Mouse (Mus musculus) right cerebral cortex, postnatal 25 days (tissue): Measurements from ENCODE around the gene Kcnj1.

ENCODE experiments used
- DNase-seq: peaks from one replicate; pipeline ENCODE4 v3.0.0; 2022

The Kcnj1 gene

GRCm38 (mm10) chr9:32400212-32400611 lies 27.9 kb downstream of the Kcnj1 start:
- DNase-seq = no peak

GRCm38 (mm10) chr9:32400662-32401161 lies 28.4 kb downstream of the Kcnj1 start:
- no peak for DNase-seq

DNA sequence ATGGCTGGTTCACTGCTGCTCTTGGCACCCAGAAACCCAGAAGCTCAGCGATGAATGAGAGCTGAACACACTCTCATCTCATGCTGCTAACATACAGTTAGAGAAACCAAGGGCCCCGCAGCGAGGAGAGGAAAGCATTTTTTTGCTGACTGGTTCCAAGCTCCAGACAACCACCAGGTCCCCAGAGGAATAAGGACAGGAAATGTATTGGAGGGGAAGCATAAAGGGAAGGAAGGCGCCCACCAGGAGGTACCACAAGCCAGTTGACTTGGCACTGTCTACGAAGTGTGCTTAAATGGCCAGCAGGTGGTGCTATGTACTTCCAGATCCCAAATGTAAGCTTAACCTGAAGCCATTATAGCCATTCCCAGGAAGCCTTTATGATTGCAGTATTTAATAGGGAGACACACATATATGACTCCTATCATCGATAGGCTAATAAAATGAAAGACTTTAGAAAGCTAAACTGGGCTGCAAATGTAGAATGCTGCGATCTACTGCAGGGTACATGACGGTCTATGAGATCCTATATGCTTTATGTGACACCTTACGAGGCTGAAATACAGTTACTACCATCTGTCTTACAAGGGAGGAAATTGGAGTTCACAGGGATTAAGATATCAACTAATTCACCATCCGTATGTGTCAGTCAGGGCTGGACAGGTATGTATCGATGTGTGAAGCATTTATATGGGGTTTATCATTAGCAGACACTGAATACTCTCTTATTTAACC lies 33.1 kb downstream of the Kcnj1 start:
- peak; percentile 42 for DNase-seq

GRCm38 (mm10) chr9:32408730-32409059 lies 36.4 kb downstream of the Kcnj1 start:
- DNase-seq = no peak

- DNase-seq = no peak
Measured at GRCm38 (mm10) chr9:32409060-32409961, 37.0 kb downstream of the Kcnj1 start.

- DNase-seq = no peak
Measured at GRCm38 (mm10) chr9:32410671-32411070, 38.4 kb downstream of the Kcnj1 start.

GRCm38 (mm10) chr9:32411507-32411906 lies 39.2 kb downstream of the Kcnj1 start:
- DNase-seq = no peak

DNA sequence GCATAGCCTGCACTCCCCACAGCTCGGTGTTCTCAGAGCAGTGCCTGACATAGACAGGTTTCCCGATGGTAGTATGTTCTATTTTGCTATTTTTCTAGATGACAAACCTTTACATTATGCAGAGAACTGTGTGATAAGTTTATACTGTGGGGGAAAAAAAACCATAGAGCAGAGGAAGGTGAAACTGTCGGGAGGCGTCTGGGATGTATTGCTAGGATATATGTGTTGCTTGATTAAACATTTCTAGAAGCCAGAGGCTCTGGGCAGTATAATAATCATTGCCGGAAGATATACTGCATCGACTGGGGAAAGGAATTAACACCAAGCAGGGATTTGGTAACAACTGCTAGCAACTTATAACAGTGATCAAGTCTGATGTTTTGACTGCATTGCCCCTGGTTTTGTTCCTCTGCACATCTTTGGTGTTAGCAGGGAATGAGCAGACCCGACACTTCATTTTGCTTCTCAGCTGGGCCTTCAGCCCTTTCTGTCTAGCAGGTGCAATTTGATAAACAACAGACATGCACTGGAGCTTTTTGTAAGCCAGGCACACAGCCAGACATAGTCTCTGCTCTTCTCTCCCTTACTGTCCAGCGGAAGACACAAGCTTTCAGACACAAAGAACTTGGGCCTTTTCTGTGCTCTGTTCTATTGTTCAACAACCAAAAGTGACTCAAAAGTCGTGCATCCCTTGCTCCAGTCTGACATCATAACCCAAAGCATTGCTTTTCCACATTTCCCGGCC lies 40.7 kb downstream of the Kcnj1 start:
- no peak for DNase-seq

GRCm38 (mm10) chr9:32414956-32415355 lies 42.7 kb downstream of the Kcnj1 start:
- no peak for DNase-seq

DNA sequence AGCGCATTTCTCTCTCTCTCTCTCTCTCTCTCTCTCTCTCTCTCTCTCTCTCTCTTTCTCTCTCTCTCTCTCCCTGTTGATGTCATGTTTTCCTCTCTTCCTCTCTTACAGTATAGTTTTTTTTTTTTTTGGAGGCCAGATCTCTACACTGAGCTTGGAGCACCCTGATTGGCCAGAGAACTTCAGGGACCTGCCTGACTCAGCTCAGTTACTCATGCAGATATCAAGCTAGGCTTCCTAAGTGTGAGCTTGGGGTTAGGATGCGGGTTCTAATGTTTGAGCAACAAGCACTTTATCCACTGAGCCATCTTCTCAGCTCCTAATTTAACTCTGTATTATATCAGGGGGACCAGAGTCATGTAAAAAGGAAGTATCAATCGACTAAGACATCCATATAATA lies 43.7 kb downstream of the Kcnj1 start:
- no peak for DNase-seq

GRCm38 (mm10) chr9:32417466-32418116 lies 45.3 kb downstream of the Kcnj1 start:
- no peak for DNase-seq

GRCm38 (mm10) chr9:32420711-32421110 lies 48.4 kb downstream of the Kcnj1 start:
- no peak for DNase-seq

GRCm38 (mm10) chr9:32425321-32425720 lies 53.0 kb downstream of the Kcnj1 start:
- DNase-seq = no peak

DNA sequence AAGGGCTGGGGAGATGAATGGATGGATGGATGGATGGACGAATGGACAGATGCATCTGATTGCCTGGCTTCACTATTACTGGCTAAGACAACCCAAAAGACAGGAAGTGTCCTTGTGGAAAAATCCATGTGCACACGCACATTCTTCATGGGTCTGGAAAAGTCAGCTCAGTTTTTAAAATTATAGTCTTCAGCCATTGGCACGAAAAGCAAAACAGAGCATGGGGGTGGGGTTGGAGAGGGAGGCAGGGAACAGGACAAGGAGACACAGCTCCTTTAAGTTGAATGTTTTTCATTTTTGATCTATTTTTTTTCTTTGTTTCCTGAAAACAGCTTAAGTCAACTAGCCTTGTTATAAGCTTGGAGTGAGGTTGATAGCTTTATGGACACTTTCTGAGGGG lies 58.8 kb downstream of the Kcnj1 start:
- no peak for DNase-seq

DNA sequence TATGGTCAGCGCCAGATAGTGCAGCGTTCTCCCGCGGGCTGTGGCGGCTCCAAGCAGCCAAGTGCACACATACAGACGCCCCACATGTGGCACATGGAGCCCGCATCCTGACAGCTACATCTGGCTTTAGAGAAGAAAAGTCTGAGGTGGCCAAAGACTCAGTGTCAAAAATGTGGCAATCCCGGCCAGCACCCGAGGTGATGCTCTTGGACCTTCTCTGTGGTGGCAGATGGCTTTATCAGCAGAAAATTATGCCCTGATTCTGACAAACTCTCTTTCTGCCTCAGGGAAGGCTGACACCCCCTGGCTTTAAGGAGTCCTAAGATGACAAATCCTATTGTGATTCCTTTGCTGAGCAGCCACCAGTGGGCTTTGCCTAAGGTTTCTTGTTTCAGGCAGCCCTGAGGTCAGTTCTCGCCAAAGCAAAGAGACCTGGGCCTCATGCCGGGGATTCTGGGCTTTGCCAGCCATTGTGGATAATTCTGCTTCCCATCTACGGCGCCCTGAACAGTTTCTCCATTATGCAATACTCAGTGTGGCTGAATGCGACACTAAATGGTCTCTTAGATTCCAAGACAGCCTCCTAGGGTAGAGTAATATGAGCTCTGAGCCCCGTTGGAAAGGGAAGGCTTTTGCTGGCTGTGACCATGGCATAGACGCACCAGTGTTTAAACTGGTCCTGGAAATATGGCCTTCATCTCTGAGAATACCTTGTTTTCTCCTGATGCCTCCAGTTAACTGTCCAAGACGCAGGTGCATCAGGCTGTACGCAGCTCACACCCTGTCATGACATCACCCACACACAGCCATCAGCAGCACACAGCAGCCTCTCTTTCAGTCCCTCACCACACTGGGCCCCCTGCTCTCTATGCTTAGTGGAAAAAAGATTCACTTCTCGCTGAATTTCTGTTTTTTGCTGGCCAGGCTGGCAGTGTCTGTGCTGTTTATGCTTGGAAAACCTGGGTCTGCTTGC lies 62.2 kb downstream of the Kcnj1 start:
- no peak for DNase-seq

DNA sequence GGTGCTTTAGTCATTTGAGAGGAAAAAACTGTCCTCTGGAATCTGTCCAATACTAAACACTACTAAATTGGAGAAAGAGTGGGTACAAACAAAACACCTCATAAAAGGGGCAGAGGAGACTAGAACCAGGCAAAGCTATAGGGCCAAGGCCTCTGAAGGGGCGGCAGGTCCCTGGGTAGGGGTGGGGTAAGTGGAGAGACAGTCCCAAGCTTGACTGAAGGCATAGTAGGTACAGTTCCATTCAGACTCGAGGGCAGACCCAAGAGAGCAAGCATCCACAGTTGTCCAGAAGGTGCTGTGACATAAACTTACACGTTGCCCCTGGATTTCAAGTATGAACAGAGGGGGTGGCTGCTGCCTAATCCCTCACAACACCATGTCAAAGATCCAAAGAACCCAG lies 70.8 kb downstream of the Kcnj1 start:
- no peak for DNase-seq

- no peak for DNase-seq
Measured at GRCm38 (mm10) chr9:32443817-32444216, 71.5 kb downstream of the Kcnj1 start.

GRCm38 (mm10) chr9:32444453-32445201 lies 72.3 kb downstream of the Kcnj1 start:
- no peak for DNase-seq

- DNase-seq = no peak
Measured at GRCm38 (mm10) chr9:32445789-32446188, 73.5 kb downstream of the Kcnj1 start.

- DNase-seq = no peak
Measured at GRCm38 (mm10) chr9:32448766-32449165, 76.5 kb downstream of the Kcnj1 start.
